Comparison of ENCODE assay signal across 8 mouse cellular contexts in genomic region chr16:92696411-92697015, GRCm38 (mm10).
DNase-seq lines count a peak whose midpoint lies in the region; ATAC-seq lines count a peak whose summit lies in the region.

No protein-coding gene starts in this region.

- H3K4me3 ChIP-seq in stomach, embryonic 14.5 days (ENCODE audit: low read depth, low read length) = peak overlapping the region; percentile 49

- no peak overlapping the region for H3K9ac ChIP-seq in stomach, embryonic 14.5 days (replicated peaks; ENCODE audit: low read depth, low read length)

- intact Hi-C loops in heart, postnatal 10 days (cut with DNase I) = no loop called here

- H3K27ac ChIP-seq in stomach, embryonic 14.5 days (ENCODE audit: low read length) = no peak overlapping the region

- under 1% methylated on average over 24 of the region's 24 CpGs for WGBS in stomach, embryonic 14.5 days

- H3K27me3 ChIP-seq in stomach, embryonic 14.5 days (ENCODE audit: control insufficient read depth, insufficient read depth, low read length) = peaks cover 12% of the 10 kb centered on the region

- H3K4me2 ChIP-seq in stomach, embryonic 14.5 days (replicated peaks; ENCODE audit: low read depth, low read length) = peak overlapping the region; percentile 94

- peak; percentile 78 for DNase-seq in B cell, adult 2 months
- DNase-seq in heart, postnatal 10 days = peak; percentile 43 to 48
- DNase-seq in kidney, postnatal 4 days = peak; percentile 54 to 69
- DNase-seq in cerebellum, adult 9-10 months = no peak

- no peaks in the 10 kb centered on the region for H3K9me3 ChIP-seq in stomach, embryonic 14.5 days (ENCODE audit: control insufficient read depth, low read depth, low read length)

- no peaks in the 10 kb centered on the region for H3K36me3 ChIP-seq in stomach, embryonic 14.5 days (ENCODE audit: control insufficient read depth, insufficient read depth, low read length)

- peak; percentile 27 for ATAC-seq in activated CD4-positive, CD25-positive, alpha-beta regulatory T cell, adult 4 months
- ATAC-seq in erythroid progenitor cell, adult 5-6 weeks (replicated peaks; ENCODE audit: low FRiP score, poor library complexity, severe bottlenecking) = 0 out of 2 replicates have a peak, but pooled peaks have one; percentile 25
- peak; percentile 38; the same call in 1 of the 2 replicates for ATAC-seq in megakaryocyte-erythroid progenitor cell, adult 5-6 weeks (replicated peaks; ENCODE audit: low FRiP score, low TSS enrichment, poor library complexity, severe bottlenecking)
- no peak for ATAC-seq in stomach, embryonic 14.5 days (ENCODE audit: insufficient number of reproducible peaks, insufficient read depth, low FRiP score, low read depth)

- 0 out of 2 replicates have a peak, but pooled peaks cover 4% of the 10 kb centered on the region for H3K4me1 ChIP-seq in stomach, embryonic 14.5 days (ENCODE audit: control insufficient read depth, insufficient read depth, low read length)
